Mouse (Mus musculus) lung, embryonic 16.5 days (tissue): ENCODE measurements around the gene Klk12. TPM values are rescaled to one million over a fixed set of nuclear protein-coding genes. Genes with fewer than 3 reads are reported as not detected.

Experiments
- ATAC-seq: fragments of 200-750 bp; cut with Nextera tagmentation; 2 replicates; pipeline ENCODE4 v1.8.0; 2017; ENCODE audit warnings: low read depth, mild to moderate bottlenecking, moderate library complexity
- H3K27ac ChIP-seq: fragments of 300-500 bp; sonication (generic); 2 replicates; pipeline ENCODE4 v1.5.1; 2014; ENCODE audit warnings: mild to moderate bottlenecking, control low read depth, low read length
- H3K27me3 ChIP-seq: fragments of 300-500 bp; sonication (generic); 2 replicates; pipeline ENCODE4 v1.6.1; 2014; ENCODE audit warnings: low read depth, low read length, mixed read lengths; ENCODE audit not compliant: control insufficient read depth, insufficient read depth
- H3K36me3 ChIP-seq: fragments of 300-500 bp; sonication (generic); 2 replicates; pipeline ENCODE4 v1.6.1; 2014; ENCODE audit warnings: low read length; ENCODE audit not compliant: control insufficient read depth, insufficient read depth
- H3K4me1 ChIP-seq: fragments of 300-500 bp; sonication (generic); replicated peaks from 2 replicates; pipeline ENCODE4 v1.6.1; 2014; ENCODE audit warnings: low read length, mixed read lengths; ENCODE audit not compliant: control insufficient read depth, insufficient read depth
- H3K4me2 ChIP-seq: fragments of 300-500 bp; sonication (generic); 2 replicates; pipeline ENCODE4 v1.6.1; 2014; ENCODE audit warnings: low read depth, low read length, control low read depth
- H3K4me3 ChIP-seq: fragments of 300-500 bp; sonication (generic); 2 replicates; pipeline ENCODE4 v1.5.1; 2014; ENCODE audit warnings: mild to moderate bottlenecking, low read length, control low read depth
- H3K9ac ChIP-seq: fragments of 300-500 bp; sonication (generic); 2 replicates; pipeline ENCODE4 v1.6.1; 2014; ENCODE audit warnings: low read length, control low read depth
- H3K9me3 ChIP-seq: fragments of 300-500 bp; sonication (generic); 2 replicates; pipeline ENCODE4 v1.6.1; 2016; ENCODE audit warnings: low read length; ENCODE audit not compliant: control insufficient read depth
- WGBS: fragments of 180-500 bp; shearing (Covaris S2); extraction: QIAGEN DNeasy Blood & Tissue Kit; methylation state at CpG from one replicate; pipeline ENCODE4 v1.1.7; 2014; 5-methylcytosine and 5-hydroxymethylcytosine counted together
- polyA plus RNA-seq: library from polyadenylated mRNA; unstranded; fragments of >200 nt; fragmentation: Nextera tagmentation; extraction: Ambion mirVana; gene quantifications from 2 replicates; pipeline ENCODE4 v1.2.1, GENCODE M21; 2015

Gene Klk12
- polyA plus RNA-seq, 1 experiment from 2014 or later = not detected

DNA sequence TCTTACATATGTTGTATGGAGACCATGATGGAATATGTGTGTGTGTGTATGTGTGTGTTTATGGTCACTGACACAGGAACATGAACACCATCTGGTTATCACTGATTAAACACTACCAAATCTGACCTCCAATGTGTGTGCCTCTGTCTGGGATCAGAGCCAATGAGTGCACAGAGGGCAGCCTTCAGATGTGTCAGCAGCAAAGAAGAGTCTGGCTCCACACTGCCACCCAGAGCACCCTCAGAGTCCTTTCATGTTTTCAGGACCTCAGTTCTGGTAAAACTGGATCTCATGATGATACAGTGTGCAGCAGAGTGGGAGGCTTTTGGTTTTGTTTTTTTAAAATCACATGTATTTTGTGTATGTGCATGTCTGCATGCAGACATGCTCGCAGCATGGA lies 16.6 kb downstream of the Klk12 start:
- Histone ChIP-seq H3K4me1 (peaks cover 3% of the 10 kb centered on the region), H3K27me3 (no peaks in the 10 kb centered on the region), H3K9ac (no peak overlapping the region), H3K9me3 (no peaks in the 10 kb centered on the region), H3K27ac (no peak overlapping the region), H3K4me2 (no peak overlapping the region), H3K4me3 (no peak overlapping the region), H3K36me3 (no peaks in the 10 kb centered on the region)
- WGBS = 75% methylated on average over 1 of the region's 1 CpGs
- no peak for ATAC-seq

- H3K9me3 ChIP-seq = no peaks in the 10 kb centered on the region
- no peak overlapping the region for H3K4me2 ChIP-seq
- ATAC-seq = no peak
- H3K27ac ChIP-seq = no peak overlapping the region
- no peaks in the 10 kb centered on the region for H3K36me3 ChIP-seq
- no peak overlapping the region for H3K9ac ChIP-seq
- H3K27me3 ChIP-seq = no peaks in the 10 kb centered on the region
- 47% methylated on average over 3 of the region's 3 CpGs for WGBS
- H3K4me1 ChIP-seq = no peaks in the 10 kb centered on the region
- H3K4me3 ChIP-seq = no peak overlapping the region
Measured at GRCm38 (mm10) chr7:43788096-43788495, 19.4 kb downstream of the Klk12 start.

- no peak for ATAC-seq
Measured at GRCm38 (mm10) chr7:43789295-43789694, 20.6 kb downstream of the Klk12 start.

GRCm38 (mm10) chr7:43791591-43791990 lies 22.9 kb downstream of the Klk12 start, which contains the start of gene Klk9:
Klk9 (plus strand) TSS chr7:43791891.
- H3K4me1 ChIP-seq = peaks cover 6% of the 10 kb centered on the region
- 69% methylated on average over 7 of the region's 7 CpGs for WGBS
- no peak within 1 kb of the TSS for H3K4me3 ChIP-seq
- no peak within 1 kb of the TSS for H3K9ac ChIP-seq
- no peaks in the 10 kb centered on the region for H3K9me3 ChIP-seq
- H3K27ac ChIP-seq = no peak within 1 kb of the TSS
- H3K36me3 ChIP-seq = no peaks in the 10 kb centered on the region
- no peak within 1 kb of the TSS for H3K4me2 ChIP-seq
- H3K27me3 ChIP-seq = 0 out of 2 replicates have a peak, but pooled peaks cover 2% of the 10 kb centered on the region
- no peak for ATAC-seq

More at GRCm38 (mm10) chr7:43789295-43789694, 20.6 kb downstream of the Klk12 start:
- Histone ChIP-seq H3K9me3 (no peaks in the 10 kb centered on the region), H3K9ac (no peak overlapping the region), H3K36me3 (no peaks in the 10 kb centered on the region), H3K4me1 (no peaks in the 10 kb centered on the region), H3K27me3 (no peaks in the 10 kb centered on the region), H3K27ac (no peak overlapping the region), H3K4me2 (no peak overlapping the region), H3K4me3 (no peak overlapping the region)
- 53% methylated on average over 2 of the region's 2 CpGs for WGBS

DNA sequence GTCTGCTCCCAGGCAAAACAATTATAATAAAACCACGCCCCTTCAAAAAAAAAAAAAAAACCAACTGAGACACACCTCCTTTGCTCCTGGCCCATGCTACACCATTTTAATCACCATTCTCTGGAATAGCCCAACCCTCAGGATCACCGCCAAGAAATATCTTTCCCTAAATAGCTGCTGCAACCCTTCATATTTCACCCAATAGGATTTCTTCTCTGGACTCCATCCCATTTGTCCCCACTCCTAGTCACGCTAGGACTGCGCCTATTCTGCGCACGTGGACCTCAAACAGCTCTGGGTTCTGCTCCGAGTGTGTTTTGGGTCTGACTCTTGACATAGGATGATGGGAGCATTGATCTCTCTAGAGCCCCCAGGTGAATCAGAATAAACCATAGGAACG lies 27.7 kb downstream of the Klk12 start:
- Histone ChIP-seq H3K4me3 (peak overlapping the region; percentile 62), H3K36me3 (no peaks in the 10 kb centered on the region), H3K4me1 (peaks cover 16% of the 10 kb centered on the region), H3K27me3 (0 out of 2 replicates have a peak, but pooled peaks cover 5% of the 10 kb centered on the region), H3K9me3 (no peaks in the 10 kb centered on the region), H3K27ac (no peak overlapping the region), H3K4me2 (peak overlapping the region; percentile 87), H3K9ac (peak overlapping the region; percentile 62)
- 4% methylated on average over 8 of the region's 8 CpGs for WGBS
- ATAC-seq = peak; percentile 41; the same call in 1 of the 2 replicates

- Histone ChIP-seq H3K9me3 (no peaks in the 10 kb centered on the region), H3K4me3 (peak within 1 kb of the TSS; percentile 62), H3K4me2 (peak within 1 kb of the TSS; percentile 87), H3K4me1 (peaks cover 16% of the 10 kb centered on the region), H3K36me3 (no peaks in the 10 kb centered on the region), H3K9ac (peak within 1 kb of the TSS; percentile 62), H3K27me3 (0 out of 2 replicates have a peak, but pooled peaks cover 5% of the 10 kb centered on the region), H3K27ac (no peak within 1 kb of the TSS)
- 0% methylated on average over 28 of the region's 28 CpGs for WGBS
- ATAC-seq = peak; percentile 34
Measured at GRCm38 (mm10) chr7:43797333-43797769, 28.7 kb downstream of the Klk12 start, which contains the start of gene Klk8. Klk8 (plus strand) TSS chr7:43797577.

GRCm38 (mm10) chr7:43797844-43798462 lies 29.3 kb downstream of the Klk12 start:
- peak overlapping the region; percentile 62 for H3K4me3 ChIP-seq
- peaks cover 16% of the 10 kb centered on the region for H3K4me1 ChIP-seq
- no peak overlapping the region for H3K27ac ChIP-seq
- peak overlapping the region; percentile 87 for H3K4me2 ChIP-seq
- peak overlapping the region; percentile 62 for H3K9ac ChIP-seq
- WGBS = 34% methylated on average over 13 of the region's 13 CpGs
- ATAC-seq = peak; percentile 54
- H3K9me3 ChIP-seq = no peaks in the 10 kb centered on the region
- 0 out of 2 replicates have a peak, but pooled peaks cover 5% of the 10 kb centered on the region for H3K27me3 ChIP-seq
- H3K36me3 ChIP-seq = no peaks in the 10 kb centered on the region

DNA sequence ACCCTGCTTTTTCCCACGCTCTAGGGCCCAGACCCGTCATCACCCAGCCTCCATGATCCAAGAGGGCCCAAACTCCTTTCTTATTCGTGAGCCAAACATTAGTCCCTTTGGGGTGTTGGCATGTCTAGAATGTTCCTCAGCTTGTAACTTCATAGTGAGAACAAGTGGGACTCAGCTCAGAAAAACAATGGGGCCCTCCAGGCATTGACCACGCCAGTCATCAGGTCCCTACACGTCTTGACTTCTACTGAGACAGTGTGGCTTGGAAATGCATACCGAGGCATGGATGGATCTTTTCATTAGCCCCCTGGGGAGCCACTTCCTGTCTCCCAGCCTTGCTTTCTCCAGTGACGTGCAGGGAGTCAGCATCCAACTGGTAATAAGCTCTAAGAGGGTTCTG lies 31.2 kb downstream of the Klk12 start:
- Histone ChIP-seq H3K9ac (no peak overlapping the region), H3K4me1 (peaks cover 16% of the 10 kb centered on the region), H3K36me3 (no peaks in the 10 kb centered on the region), H3K27ac (no peak overlapping the region), H3K27me3 (0 out of 2 replicates have a peak, but pooled peaks cover 5% of the 10 kb centered on the region), H3K9me3 (no peaks in the 10 kb centered on the region), H3K4me2 (no peak overlapping the region), H3K4me3 (no peak overlapping the region)
- no peak for ATAC-seq
- WGBS = 70% methylated on average over 7 of the region's 7 CpGs

GRCm38 (mm10) chr7:43810994-43811393 lies 42.3 kb downstream of the Klk12 start, which contains the start of gene Klk7:
Klk7 (plus strand) TSS chr7:43811294.
- H3K4me3 ChIP-seq = no peak within 1 kb of the TSS
- no peaks in the 10 kb centered on the region for H3K4me1 ChIP-seq
- H3K27ac ChIP-seq = no peak within 1 kb of the TSS
- H3K36me3 ChIP-seq = no peaks in the 10 kb centered on the region
- H3K9me3 ChIP-seq = no peaks in the 10 kb centered on the region
- WGBS = 31% methylated on average over 5 of the region's 5 CpGs
- no peaks in the 10 kb centered on the region for H3K27me3 ChIP-seq
- H3K9ac ChIP-seq = no peak within 1 kb of the TSS
- no peak for ATAC-seq
- H3K4me2 ChIP-seq = no peak within 1 kb of the TSS
